Mouse (Mus musculus) ZHBTc4 (cell line): ENCODE results near the gene Zfp651.

Experiments used
- DNase-seq: peaks from one replicate; pipeline ENCODE4 v3.0.0-alpha.2; 2011; ENCODE audit warnings: low read depth, low spot score

Gene Zfp651

GRCm38 (mm10) chr9:121810081-121810821 lies 51.1 kb downstream of the Zfp651 start:
- no peak for DNase-seq

GRCm38 (mm10) chr9:121815183-121815582 lies 56.1 kb downstream of the Zfp651 start:
- no peak for DNase-seq

GRCm38 (mm10) chr9:121819073-121819770 lies 60.1 kb downstream of the Zfp651 start:
- no peak for DNase-seq

GRCm38 (mm10) chr9:121819771-121820471 lies 60.8 kb downstream of the Zfp651 start:
- peak; percentile 24 for DNase-seq

GRCm38 (mm10) chr9:121820765-121821164 lies 61.6 kb downstream of the Zfp651 start:
- DNase-seq = no peak
